Mouse (Mus musculus): Measurements from ENCODE around the gene Dtymk.
A peak's percentile ranks its signal among the peaks of the same experiment; 100 is the strongest.

DNA sequence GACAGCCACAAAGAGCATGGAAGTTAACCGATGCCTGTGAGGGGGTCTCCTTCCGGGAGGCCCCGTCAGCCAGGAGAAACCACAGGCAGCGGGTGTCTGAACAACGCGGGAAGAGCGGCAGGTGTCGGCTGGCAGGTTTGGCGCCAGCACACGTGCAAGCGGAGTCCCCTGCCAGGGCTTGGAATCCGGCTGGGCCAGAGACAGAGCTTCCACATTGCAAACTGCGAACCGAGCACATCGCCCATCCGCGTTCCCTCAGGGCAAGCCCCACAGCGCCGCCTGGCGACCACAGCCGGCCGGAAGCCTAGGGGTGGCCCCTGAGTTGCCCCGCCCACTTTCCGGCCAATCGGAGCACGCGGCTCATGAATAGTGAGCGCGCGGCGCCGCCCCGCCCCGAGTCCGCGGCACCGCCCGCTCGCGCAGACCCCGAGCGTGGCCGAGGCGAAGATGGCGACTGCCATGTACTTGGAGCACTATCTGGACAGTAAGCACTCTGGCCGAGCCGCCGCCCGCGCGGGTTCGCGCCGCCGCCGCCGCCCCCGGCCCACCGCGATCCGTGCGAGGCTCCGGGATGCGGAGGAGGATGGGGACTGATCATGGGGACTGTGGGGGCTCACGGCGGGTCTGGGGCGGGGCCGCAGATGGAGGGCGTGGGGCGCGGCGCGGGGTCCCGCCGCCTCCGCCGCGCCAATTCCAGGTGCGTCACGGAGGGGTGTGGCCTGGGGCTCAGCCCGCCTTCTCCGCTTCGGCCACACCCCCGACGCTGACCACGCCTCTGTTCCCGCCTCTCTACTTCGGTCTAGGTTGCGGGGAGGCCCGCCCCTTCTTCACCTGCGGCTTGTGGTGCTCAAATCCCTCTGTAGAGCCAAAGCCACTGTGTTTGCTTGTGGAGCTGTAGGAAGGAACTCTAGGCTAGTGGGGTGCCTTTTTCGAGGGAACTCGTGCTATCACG lies 2.1 kb upstream of the Dtymk start, which contains the start of gene Ing5:
- TF ChIP-seq CTCF (IDR thresholded peaks at IDR 0.05; ENCODE audit: low read depth): peak; percentile 96
- TF ChIP-seq EP300 (optimal IDR thresholded peaks at IDR 0.05): no peak

All from stomach, postnatal 0 days (tissue).